Mouse (Mus musculus): Measurements from ENCODE around the gene Snrpf. TPM values are rescaled to one million over a fixed set of nuclear protein-coding genes. Genes with fewer than 3 reads are reported as not detected.

The Snrpf gene
- total RNA-seq, 2 experiments from 2014 or later = 16.1 to 16.9 TPM

DNA sequence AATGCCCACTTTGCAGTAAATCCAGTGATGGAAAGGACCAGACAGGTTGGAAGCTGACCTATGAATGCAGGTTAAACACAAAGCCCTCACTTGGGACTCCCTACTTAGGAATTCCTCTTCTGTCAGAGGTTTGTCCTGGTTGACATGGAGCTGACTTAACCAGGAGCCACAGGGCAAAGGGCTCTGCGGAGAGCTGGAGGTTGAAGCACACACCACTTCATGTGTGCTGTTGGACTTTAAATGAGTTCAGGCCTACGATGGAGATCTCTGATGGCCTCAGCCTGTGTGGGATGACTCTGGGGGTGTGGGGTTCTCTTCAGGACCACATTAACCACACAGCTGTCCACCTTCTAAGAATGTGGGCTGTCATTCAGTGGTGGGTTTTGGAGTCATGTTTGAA is 51.2 kb downstream of the Snrpf start:
- DNase-seq (ENCODE audit: low spot score in 2 of 2) = no peak

Other genes starting within 250 kb of the Snrpf start
- gene Lta4h, start 136.3 kb downstream of the Snrpf start, total RNA-seq (2021) = 10 to 100 TPM; 65.4 to 71.1 TPM
- gene Hal, start 100.9 kb downstream of the Snrpf start, total RNA-seq (2021) = under 1 TPM; 0.12 to 0.16 TPM
- under 1 TPM in 1 of 2 experiments, not detected in 1; 0.31 TPM for gene Amdhd1, start 49.7 kb downstream of the Snrpf start, total RNA-seq (2021)
- gene Ccdc38, start 49.1 kb downstream of the Snrpf start, total RNA-seq (2021) = not detected
- 10 to 100 TPM; 11.0 to 11.9 TPM for gene Ntn4, start 51.0 kb upstream of the Snrpf start, total RNA-seq (2021)
- gene Usp44, start 241.8 kb upstream of the Snrpf start, total RNA-seq (2021) = under 1 TPM; 0.49 to 0.64 TPM